Mouse (Mus musculus): ENCODE results near the gene Upf2. TPM values are rescaled to one million over a fixed set of nuclear protein-coding genes. Genes with fewer than 3 reads are reported as not detected.
A peak's percentile ranks its signal among the peaks of the same experiment; 100 is the strongest.
"Not testable (repeated sequence)": the region's sequence is repeated elsewhere in the genome, so short reads cannot be mapped to it uniquely, and the experiment has no call there.

Upf2 gene
- polyA plus RNA-seq, 1 experiment = 15.3 TPM

- peak; percentile 20 for DNase-seq (ENCODE audit: low spot score)
Measured at GRCm38 (mm10) chr2:6071598-6072440, 120.5 kb downstream of the Upf2 start.

GRCm38 (mm10) chr2:6072685-6073260, 121.5 kb downstream of the Upf2 start:
- no peak for DNase-seq (ENCODE audit: low spot score)

DNA sequence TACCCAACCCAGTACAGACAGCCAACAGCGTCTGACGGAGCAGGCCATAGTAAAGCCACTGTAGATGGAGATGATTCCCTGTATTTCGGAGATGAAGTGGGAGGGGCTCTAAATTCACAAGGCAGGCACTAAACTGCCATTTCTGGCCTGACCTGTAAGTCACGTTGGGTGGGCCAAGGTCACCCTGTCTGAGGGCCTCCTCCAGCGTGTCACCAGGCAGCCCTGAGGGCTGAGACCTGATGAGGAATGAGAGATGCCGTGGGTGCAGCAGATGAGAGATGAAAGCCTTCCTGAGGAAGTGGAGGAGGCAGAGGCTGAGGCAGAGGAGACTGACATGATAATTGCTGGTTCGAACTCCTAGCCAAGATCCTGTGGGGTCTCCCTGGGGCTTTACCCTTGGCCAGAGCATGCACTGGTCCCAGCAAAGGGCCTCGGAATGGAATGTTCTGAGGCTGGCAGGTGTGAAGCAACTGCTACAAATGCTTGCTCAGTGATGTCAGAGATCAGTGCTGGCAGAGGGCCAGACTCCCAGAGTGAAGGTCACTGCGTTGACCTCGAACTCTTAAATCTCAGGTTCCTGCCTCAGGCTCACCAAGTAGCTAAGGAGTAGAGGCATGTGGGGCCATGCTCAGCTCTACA, 123.7 kb downstream of the Upf2 start:
- peak; percentile 27 for DNase-seq (ENCODE audit: low spot score)

DNA sequence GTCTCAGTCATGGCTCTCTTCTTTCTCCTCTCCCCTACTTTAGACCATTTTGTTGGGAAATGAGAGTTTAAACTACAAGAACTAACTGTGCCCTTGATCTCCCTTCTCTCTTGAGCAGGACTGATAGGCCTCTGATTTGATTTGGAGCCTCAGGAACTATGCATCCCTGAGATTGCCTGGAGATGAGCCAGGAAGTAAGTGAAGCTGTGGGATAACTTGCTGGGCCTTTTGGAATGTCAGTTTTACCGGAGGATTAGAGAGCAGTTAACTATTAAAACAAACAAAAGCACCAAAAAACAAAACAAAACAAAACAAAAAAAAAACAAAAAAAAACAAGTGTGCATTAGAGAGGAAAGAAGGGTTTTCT, 124.2 kb downstream of the Upf2 start:
- DNase-seq (ENCODE audit: low spot score) = no peak

GRCm38 (mm10) chr2:6080037-6080436, 128.8 kb downstream of the Upf2 start:
- peak; percentile 19 for DNase-seq (ENCODE audit: low spot score)

GRCm38 (mm10) chr2:6081108-6081507, 129.8 kb downstream of the Upf2 start:
- peak; percentile 17 for DNase-seq (ENCODE audit: low spot score)

GRCm38 (mm10) chr2:6082615-6083014, 131.3 kb downstream of the Upf2 start:
- DNase-seq (ENCODE audit: low spot score) = no peak

DNA sequence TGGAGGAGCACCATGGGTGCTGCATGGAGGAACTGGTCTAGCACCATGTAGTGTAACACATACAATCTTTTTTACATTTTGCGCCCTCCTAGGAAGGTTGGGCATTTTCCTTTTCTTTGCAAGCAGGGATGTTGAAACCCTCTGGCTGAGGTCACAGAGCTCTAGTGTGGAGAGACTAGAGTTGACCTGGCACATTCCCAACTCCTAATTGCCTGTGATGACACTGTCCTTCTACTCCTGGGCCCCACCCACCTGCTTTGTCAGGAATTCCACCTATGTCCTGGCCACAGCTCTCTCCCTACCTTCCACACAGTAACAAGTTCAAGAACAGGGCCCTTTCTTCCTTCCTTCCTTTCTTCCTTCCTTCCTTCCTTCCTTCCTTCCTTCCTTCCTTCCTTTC, 132.4 kb downstream of the Upf2 start:
- no peak for DNase-seq (ENCODE audit: low spot score)

DNA sequence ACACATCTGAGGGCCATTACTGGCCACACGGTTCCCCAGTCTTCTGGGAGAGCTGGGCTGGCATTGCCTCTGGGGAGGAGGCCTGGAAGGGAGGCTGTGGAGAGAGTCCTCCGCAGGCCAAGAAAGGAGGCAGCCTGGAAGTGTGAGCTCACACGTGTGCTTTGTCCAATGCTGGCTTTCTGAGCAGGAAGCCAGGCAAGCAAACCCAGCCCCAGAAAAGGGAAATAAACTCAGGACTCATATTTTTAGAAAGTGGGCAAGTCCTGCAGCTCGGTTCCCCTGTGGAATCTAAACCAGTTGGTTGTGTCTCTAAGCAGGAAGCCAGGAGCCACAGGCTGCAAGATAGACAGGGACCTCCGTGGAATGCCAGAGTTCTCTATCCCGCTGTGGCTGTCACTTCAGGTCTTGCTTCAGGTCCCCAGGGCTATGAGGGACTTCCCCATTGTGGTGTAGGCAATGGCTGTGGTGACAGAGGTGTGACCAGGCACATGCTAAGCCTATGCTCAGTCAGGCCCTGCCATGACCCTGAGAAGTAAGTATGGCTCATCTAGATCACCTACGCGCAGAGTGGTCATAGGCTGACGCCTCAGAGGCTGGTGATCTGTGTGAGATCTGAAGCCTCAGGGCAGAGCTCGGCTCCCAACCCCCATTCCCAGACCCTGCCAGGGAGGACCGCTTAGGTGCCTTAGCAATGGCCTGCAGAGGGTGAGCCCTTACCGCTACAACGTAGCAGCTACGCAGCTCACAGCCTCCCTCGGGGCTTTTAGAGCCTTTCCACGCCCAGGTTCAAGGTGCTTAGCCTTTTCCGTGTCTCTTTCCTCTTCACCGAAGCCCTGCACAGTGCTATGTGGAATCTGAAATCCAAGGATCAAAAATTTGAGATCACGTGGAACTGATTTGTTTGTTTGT, 134.6 kb downstream of the Upf2 start:
- no peak for DNase-seq (ENCODE audit: low spot score)

DNA sequence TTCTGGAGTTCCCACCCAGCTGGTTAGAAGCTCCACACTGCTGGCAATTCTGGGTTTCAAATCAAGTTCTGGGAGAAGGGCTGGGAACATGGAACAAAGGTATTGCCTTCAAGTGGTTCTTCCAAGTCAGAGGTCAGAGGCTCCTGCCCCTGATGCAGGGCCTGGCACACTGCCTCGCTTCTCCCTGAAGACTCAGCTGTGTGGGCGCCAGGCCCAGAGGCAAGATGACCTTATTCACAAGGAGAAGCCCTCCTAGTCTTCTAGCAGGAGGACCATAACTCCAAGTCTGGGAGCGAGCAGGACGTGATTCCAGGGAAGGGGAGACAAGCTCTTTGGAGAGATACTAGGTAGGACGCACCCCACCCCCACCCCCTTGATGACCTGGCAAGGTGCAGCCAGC, 135.9 kb downstream of the Upf2 start:
- DNase-seq (ENCODE audit: low spot score) = no peak

DNA sequence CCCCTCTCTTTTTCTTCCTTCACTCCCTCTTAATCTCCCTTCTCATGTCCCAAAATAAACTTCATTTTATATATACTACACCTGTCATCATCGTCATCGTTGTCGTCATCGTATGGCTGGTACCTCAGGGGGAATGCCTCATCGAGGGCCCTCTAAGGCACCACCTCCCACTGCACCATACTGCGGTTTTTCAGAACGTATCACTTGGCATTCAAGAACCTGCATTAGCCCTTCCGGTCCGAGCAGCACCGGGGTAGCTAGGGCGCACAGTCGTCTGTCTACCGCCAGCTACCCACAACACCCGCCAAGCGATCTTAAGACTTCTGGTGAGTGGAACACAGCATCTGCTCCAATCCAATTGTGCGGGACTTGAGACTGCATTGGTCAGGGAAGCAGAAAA, 138.7 kb downstream of the Upf2 start:
- not testable (repeated sequence) for DNase-seq (ENCODE audit: low spot score)

DNA sequence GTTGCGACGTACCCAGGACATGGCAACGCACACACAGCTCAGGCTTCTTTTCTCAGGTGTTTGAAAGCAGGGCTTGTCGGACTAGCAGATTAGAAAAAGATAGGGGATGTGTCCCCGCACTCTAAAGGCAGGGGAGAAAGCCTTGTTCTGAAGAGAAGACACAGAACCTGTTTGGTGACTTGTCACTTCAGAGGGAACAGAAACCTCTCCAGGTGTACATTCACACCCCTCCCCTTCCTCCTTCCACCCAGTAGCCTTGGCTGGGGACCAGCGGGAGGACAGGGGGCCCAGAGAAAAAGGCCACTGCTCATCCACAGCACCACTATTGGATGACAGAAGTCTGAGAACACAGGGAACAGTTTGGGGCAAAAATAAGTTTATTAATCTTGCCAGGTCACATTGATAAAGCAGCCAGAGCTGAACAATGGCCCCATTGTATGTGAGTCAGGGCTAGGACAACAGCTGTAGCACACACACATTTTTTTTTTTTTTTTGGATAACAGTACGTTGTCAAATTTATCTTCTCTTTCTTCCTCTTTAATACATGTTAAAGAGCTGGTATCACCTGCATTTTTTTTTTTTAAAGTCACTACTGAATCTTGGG, 145.9 kb downstream of the Upf2 start:
- no peak for DNase-seq (ENCODE audit: low spot score)

DNA sequence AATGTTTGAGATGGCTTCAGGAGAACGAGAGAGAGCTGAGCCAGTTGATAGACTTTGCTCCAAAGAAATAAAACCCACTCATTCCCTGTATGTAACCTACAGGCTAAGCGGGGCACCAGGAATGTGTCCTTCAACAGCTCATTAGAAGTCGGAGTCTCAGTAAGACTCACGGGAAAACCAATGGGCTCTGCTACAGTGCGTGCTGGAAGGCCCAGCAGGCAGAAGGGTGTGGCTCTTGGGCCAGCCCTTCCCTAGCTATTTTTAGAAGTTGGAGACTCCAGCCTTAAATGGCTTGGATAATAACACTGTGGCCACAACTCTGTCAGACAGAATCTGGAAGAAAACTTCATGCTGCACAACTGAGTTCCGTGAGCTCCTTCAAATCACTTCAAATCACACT, 147.7 kb downstream of the Upf2 start:
- DNase-seq (ENCODE audit: low spot score) = no peak

GRCm38 (mm10) chr2:6099443-6099842, 148.2 kb downstream of the Upf2 start:
- no peak for DNase-seq (ENCODE audit: low spot score)

GRCm38 (mm10) chr2:6100027-6100749, 148.9 kb downstream of the Upf2 start:
- DNase-seq (ENCODE audit: low spot score) = no peak

- DNase-seq (ENCODE audit: low spot score) = no peak
Measured at GRCm38 (mm10) chr2:6100755-6101154, 149.5 kb downstream of the Upf2 start.

DNA sequence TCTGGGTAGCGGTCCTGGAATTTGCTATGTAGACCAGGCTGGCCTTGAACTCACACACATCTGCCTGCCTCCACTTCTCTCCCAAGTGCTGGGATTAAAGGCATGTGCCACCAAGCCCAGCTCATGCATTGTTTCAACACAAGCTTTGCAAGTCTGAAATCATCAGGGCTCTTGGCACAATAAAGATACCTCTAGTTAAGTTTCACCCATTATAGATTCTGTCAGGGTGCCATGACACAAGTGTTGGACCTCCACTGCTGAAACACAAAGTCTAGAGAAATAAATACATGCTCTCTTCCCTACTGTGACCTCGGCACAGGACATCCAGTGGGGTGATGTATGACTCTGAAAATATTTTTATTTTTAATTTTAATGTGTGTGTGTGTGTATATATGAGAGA, 154.2 kb downstream of the Upf2 start:
- no peak for DNase-seq (ENCODE audit: low spot score)
